Mouse (Mus musculus): ENCODE data around the gene Ctbp2.

DNA sequence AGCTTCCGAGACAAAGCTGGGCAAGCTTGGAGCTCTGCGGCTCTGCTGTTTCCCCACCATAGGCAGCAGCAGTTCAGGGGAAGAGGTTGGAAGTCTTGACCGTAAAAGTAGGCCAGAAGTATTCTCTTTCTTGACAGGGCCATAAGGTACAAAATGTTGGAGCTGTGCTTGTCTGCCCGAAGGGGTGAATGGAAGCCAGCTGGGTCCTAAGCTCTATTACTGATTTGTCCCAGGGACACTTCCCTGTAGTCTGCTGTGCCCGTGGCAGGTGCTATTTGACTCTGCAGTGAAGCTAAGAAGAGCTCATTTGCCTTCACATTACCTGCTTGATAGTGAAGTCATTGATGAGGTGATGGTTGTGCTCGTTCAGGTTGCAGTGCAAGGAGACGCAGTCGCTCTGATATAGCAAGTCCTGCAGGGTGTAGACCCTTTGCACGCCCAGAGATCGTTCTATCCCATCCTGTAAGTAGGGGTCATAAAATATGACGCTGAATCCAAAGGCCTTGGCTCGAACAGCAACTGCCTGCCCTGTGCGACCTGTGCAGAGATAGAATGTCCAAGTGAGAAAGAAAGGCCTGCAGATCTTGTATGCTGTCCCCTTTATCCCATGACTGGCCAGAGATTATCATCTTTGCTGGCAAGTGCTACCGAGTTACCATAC is 132.8 kb downstream of the Ctbp2 start:
- TF ChIP-seq CTCF (IDR thresholded peaks at IDR 0.05; ENCODE audit: extremely low read depth, insufficient read depth, insufficient read length, insufficient replicate concordance) (no peak), POLR2A (IDR thresholded peaks at IDR 0.05; ENCODE audit: low read depth, low read length) (no peak)
